ENCODE assay signal across 8 mouse cellular contexts in the genomic region with DNA sequence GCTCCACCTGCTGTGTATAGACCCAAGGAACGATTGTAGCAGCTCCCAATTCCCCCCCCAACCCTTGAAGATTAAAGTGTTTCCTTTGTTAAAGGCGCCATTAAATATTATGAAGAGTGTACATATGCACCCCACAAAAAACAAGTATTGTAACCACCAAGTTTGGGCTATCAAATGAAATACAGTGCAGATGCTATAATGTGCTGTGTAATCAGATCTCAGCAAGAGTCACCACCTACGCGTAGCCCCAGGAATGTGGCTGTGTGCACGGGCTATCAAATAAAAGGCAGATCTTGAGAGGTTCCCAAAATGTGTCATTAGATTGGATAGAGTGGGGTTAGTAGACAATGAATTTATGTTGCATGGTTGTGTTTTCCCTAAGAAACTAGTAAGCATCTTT. TPM values are rescaled to one million over a fixed set of nuclear protein-coding genes. Genes with fewer than 3 reads are reported as not detected.
A peak's percentile ranks its signal among the peaks of the same experiment; 100 is the strongest.
DNase-seq lines count a peak whose midpoint lies in the region; ATAC-seq and TF ChIP-seq lines count a peak whose summit lies in the region.

No protein-coding gene starts in this region.

- peak overlapping the region; percentile 90 for H3K4me2 ChIP-seq in heart, postnatal 0 days (ENCODE audit: low read depth, low read length)

- H3K4me3 ChIP-seq in gastrocnemius, adult 2 months = peak overlapping the region; percentile 96
- H3K4me3 ChIP-seq in ES-E14 (ENCODE audit: insufficient read depth in 1 of 2, low read depth in 1 of 2, low read length in 2 of 2, poor library complexity in 1 of 2, severe bottlenecking in 1 of 2) (peak overlapping the region in 1 of 2 experiments; percentile 63; a peak in 2 of 4 replicates), macrophage (ENCODE audit: inconsistent target) (peak overlapping the region; percentile 76)
- H3K4me3 ChIP-seq in heart, postnatal 0 days (ENCODE audit: low read depth, low read length) = peak overlapping the region; percentile 94

- H3K9me3 ChIP-seq in ES-E14 (ENCODE audit: control insufficient read depth, insufficient read depth, low read depth, low read length) = no peaks in the 10 kb centered on the region
- H3K9me3 ChIP-seq in heart, postnatal 0 days (replicated peaks; ENCODE audit: control insufficient read depth, low read length) = no peaks in the 10 kb centered on the region

- H3K4me1 ChIP-seq in ES-E14 (ENCODE audit: control insufficient read depth in 2 of 2, insufficient read depth in 2 of 2, low read length in 2 of 2, poor library complexity in 1 of 2) = peaks cover 0 to 2% of the 10 kb centered on the region in 2 experiments; a peak in 1 of 4 replicates
- H3K4me1 ChIP-seq in heart, postnatal 0 days (ENCODE audit: control insufficient read depth, insufficient read depth) = peaks cover 9% of the 10 kb centered on the region; the same call in 1 of the 2 replicates

- no peak for ATAC-seq in heart, postnatal 0 days (ENCODE audit: insufficient read depth, low read depth)

- no peak for TF ChIP-seq EP300 in heart, postnatal 0 days (IDR thresholded peaks at IDR 0.05; ENCODE audit: low read depth)

- in situ Hi-C loops in ES-E14 (cut with MboI; ENCODE audit: low sequenced_read_pairs in 2 of 2, unreplicated experiment in 2 of 2) = no loop called here

- no peaks in the 10 kb centered on the region for H3K36me3 ChIP-seq in ES-E14 (ENCODE audit: control insufficient read depth, insufficient read depth, low read length, poor library complexity, severe bottlenecking)
- peaks cover 7% of the 10 kb centered on the region for H3K36me3 ChIP-seq in heart, postnatal 0 days (replicated peaks; ENCODE audit: control insufficient read depth, insufficient read depth, low read length)
- no peaks in the 10 kb centered on the region for H3K36me3 ChIP-seq in macrophage (ENCODE audit: inconsistent target)

- DNase-seq in gastrocnemius, adult 2 months = no peak
- DNase-seq in gastrocnemius, postnatal 36 days = no peak
- no peak for DNase-seq in ES-E14 (ENCODE audit: low read depth, low spot score)
- no peak for DNase-seq in heart, postnatal 0 days (ENCODE audit: low spot score)
- no peak for DNase-seq in frontal cortex, postnatal 10 days (ENCODE audit: low spot score in 2 of 2)
- DNase-seq in urinary bladder, postnatal 4 days (ENCODE audit: low spot score in 2 of 2) = no peak
- DNase-seq in cerebellum, adult 8-10 months = no peak

- WGBS in heart, postnatal 0 days = 26% methylated on average over 5 of the region's 5 CpGs
- WGBS in macrophage (ENCODE audit: missing documents) = 51% methylated on average over 5 of the region's 5 CpGs

- H3K27me3 ChIP-seq in heart, postnatal 0 days (ENCODE audit: control insufficient read depth, insufficient read depth, low read length) = no peaks in the 10 kb centered on the region

- H3K79me2 ChIP-seq in macrophage (ENCODE audit: inconsistent target) = no peaks in the 10 kb centered on the region

- no peak overlapping the region for H3K9ac ChIP-seq in ES-E14 (ENCODE audit: insufficient read depth, low read depth, low read length, poor library complexity, severe bottlenecking)
- H3K9ac ChIP-seq in heart, postnatal 0 days (replicated peaks; ENCODE audit: low read depth, low read length) = peak overlapping the region; percentile 85

- intact Hi-C loops in gastrocnemius, adult 2 months (cut with DNase I) = no loop called here
- intact Hi-C loops in gastrocnemius, postnatal 36 days (cut with DNase I) = no loop called here

- TF ChIP-seq CTCF in gastrocnemius, adult 2 months (IDR thresholded peaks at IDR 0.05) = no peak
- no peak for TF ChIP-seq CTCF in heart, postnatal 0 days (IDR thresholded peaks at IDR 0.05; ENCODE audit: low read depth)

- H3K27ac ChIP-seq in gastrocnemius, adult 2 months = peak overlapping the region; percentile 99; the same call in 1 of the 2 replicates
- no peak overlapping the region for H3K27ac ChIP-seq in ES-E14 (ENCODE audit: insufficient read depth, low read depth, low read length, poor library complexity, severe bottlenecking)
- no peak overlapping the region for H3K27ac ChIP-seq in heart, postnatal 0 days (ENCODE audit: low read depth)
- no peak overlapping the region for H3K27ac ChIP-seq in macrophage

TF ChIP-seq in ES-E14, 5 proteins besides CTCF, POLR2A, EP300 and RAD21:
- TF ChIP-seq MAFK (IDR thresholded peaks at IDR 0.05; ENCODE audit: insufficient read depth, low read depth, low read length) (0 out of 2 replicates have a peak, but pooled peaks have one; percentile 23), ZC3H11A (IDR thresholded peaks at IDR 0.05; ENCODE audit: borderline replicate concordance, low read depth, low read length) (no peak)
TF ChIP-seq in ES-E14: peak in this region for 1.

RNA-seq across cellular contexts. Expression of gene Map3k13, which starts 0.9 kb away (rescaled TPM):
- under 1 TPM; 0.70 to 0.74 TPM for total RNA-seq in gastrocnemius, adult 2 months (2021)
- under 1 TPM; 0.41 to 0.42 TPM for total RNA-seq in gastrocnemius, postnatal 36 days (2021)
- 0.36 and 0.53 TPM in 2 replicates for total RNA-seq in ES-E14 (2012; rRNA removed)
- 1.0 and 1.4 TPM in 2 replicates for total RNA-seq in heart, postnatal 0 days (2014; rRNA removed; ENCODE audit: low replicate concordance)
- polyA plus RNA-seq in heart, postnatal 0 days (2015; fragmentation: Nextera tagmentation; extraction: Ambion mirVana) = 0.33 and 0.36 TPM in 2 replicates
- 1 to 10 TPM in 1 of 26 experiments, under 1 TPM in 23, not detected in 2; 0.16 to 1.0 (median 0.58) TPM for total RNA-seq in macrophage (2018; cell fraction: chromatin; rRNA removed)
- under 1 TPM; under 0.01 to 0.24 (median 0.13) TPM for total RNA-seq in macrophage (2018; cell fraction: cytosol; rRNA removed)
- under 1 TPM in 24 of 26 experiments, not detected in 2; 0.10 to 0.69 (median 0.30) TPM for total RNA-seq in macrophage (2018; cell fraction: nucleus; rRNA removed)
- 0.04 to 0.14 TPM (median 0.09 TPM) in 3 replicates for polyA plus RNA-seq in macrophage (2018)

RNA-seq across cellular contexts. Expression of gene Ehhadh, which starts 7.5 kb away (rescaled TPM):
- 1 to 10 TPM; 5.7 to 6.8 TPM for total RNA-seq in gastrocnemius, adult 2 months (2021)
- 1 to 10 TPM; 3.1 to 7.5 TPM for total RNA-seq in gastrocnemius, postnatal 36 days (2021)
- total RNA-seq in ES-E14 (2012; rRNA removed) = 1.2 and 1.5 TPM in 2 replicates
- 3.8 and 6.5 TPM in 2 replicates for total RNA-seq in heart, postnatal 0 days (2014; rRNA removed; ENCODE audit: low replicate concordance)
- 3.5 and 4.3 TPM in 2 replicates for polyA plus RNA-seq in heart, postnatal 0 days (2015; fragmentation: Nextera tagmentation; extraction: Ambion mirVana)
- 1 to 10 TPM in 1 of 26 experiments, under 1 TPM in 15, not detected in 10; 0.29 to 1.4 (median 0.53) TPM for total RNA-seq in macrophage (2018; cell fraction: chromatin; rRNA removed)
- 1 to 10 TPM in 2 of 26 experiments, under 1 TPM in 24; 0.24 to 1.1 (median 0.60) TPM for total RNA-seq in macrophage (2018; cell fraction: cytosol; rRNA removed)
- total RNA-seq in macrophage (2018; cell fraction: nucleus; rRNA removed) = 1 to 10 TPM in 1 of 26 experiments, under 1 TPM in 20, not detected in 5; 0.17 to 1.1 (median 0.50) TPM
- 0.49 to 1.1 TPM (median 0.95 TPM) in 3 replicates for polyA plus RNA-seq in macrophage (2018)
